Mouse (Mus musculus) hindbrain, embryonic 10.5 days (tissue): ENCODE results near the gene Ush1g. TPM values are rescaled to one million over a fixed set of nuclear protein-coding genes. Genes with fewer than 3 reads are reported as not detected.

Source experiments
- DNase-seq: peaks from one replicate; pipeline ENCODE4 v3.0.0-alpha.2; 2017; ENCODE audit warnings: low spot score
- H3K27ac ChIP-seq: fragments of 300-500 bp; sonication (generic); 2 replicates; pipeline ENCODE4 v1.5.1; 2016; ENCODE audit warnings: mild to moderate bottlenecking, moderate library complexity
- H3K27me3 ChIP-seq: fragments of 300-500 bp; sonication (generic); 2 replicates; pipeline ENCODE4 v1.6.1; 2016; ENCODE audit warnings: mild to moderate bottlenecking; ENCODE audit not compliant: poor library complexity, insufficient read depth, severe bottlenecking
- H3K36me3 ChIP-seq: fragments of 300-500 bp; sonication (generic); 2 replicates; pipeline ENCODE4 v1.6.1; 2016; ENCODE audit warnings: mild to moderate bottlenecking, moderate library complexity
- H3K4me1 ChIP-seq: fragments of 300-500 bp; sonication (generic); replicated peaks from 2 replicates; pipeline ENCODE4 v1.6.1; 2016; ENCODE audit warnings: mild to moderate bottlenecking
- H3K4me3 ChIP-seq: fragments of 300-500 bp; sonication (generic); 2 replicates; pipeline ENCODE4 v1.5.1; 2016; ENCODE audit warnings: mild to moderate bottlenecking, moderate library complexity
- H3K9me3 ChIP-seq: fragments of 300-500 bp; sonication (generic); 2 replicates; pipeline ENCODE4 v1.6.1; 2016; ENCODE audit warnings: mild to moderate bottlenecking, moderate library complexity
- WGBS: fragments of 180-500 bp; shearing (Covaris S2); methylation state at CpG from one replicate; pipeline ENCODE4 v1.1.7; 2016; 5-methylcytosine and 5-hydroxymethylcytosine counted together
- polyA plus RNA-seq: library from polyadenylated mRNA; unstranded; fragments of >200 nt; fragmentation: Nextera tagmentation; extraction: Ambion mirVana; gene quantifications from 2 replicates; pipeline ENCODE4 v1.2.1, GENCODE M21; 2016

The Ush1g gene
- polyA plus RNA-seq, 1 experiment from 2014 or later: 0.10 TPM

DNA sequence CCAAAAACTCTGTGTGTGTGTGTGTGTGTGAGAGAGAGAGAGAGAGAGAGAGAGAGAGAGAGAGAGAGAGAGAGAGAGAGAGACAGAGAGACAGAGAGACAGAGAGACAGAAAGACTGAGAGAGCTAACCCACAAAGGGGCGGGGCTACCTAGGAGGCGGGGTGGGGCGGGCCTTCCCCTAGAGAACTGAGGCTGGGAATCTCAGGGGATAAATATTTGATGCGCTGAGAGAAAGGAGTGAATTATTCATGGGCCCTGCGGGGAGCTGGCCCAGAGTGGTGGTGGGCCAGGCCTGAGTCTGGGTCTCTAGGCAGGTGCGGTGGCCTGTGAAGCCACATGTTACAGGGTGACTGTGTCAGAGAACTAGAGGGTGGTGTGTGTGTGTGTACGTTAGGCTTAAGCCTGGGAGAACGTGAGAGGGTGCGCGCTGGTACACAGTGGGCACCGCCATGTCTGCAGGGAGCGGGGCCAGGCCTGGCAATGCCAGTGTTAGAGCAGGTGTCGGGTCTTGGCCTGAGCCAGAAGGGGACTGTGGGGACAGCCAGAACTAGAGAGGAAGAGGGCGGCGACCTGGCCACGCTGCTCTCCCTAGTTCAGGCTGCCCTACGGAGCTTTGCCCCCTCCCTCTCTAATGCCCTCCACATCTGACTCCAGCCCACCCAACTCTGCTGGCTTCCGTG is 2.0 kb downstream of the Ush1g start:
- H3K36me3 ChIP-seq: no peaks in the 10 kb centered on the region
- DNase-seq: peak; percentile 31
- WGBS: 4% methylated on average over 18 of the region's 18 CpGs
- H3K4me1 ChIP-seq: peaks cover 51% of the 10 kb centered on the region
- peak overlapping the region; percentile 16; the same call in 1 of the 2 replicates for H3K27ac ChIP-seq
- H3K4me3 ChIP-seq: 0 out of 2 replicates have a peak overlapping the region, but pooled peaks have one; percentile 21
- peaks cover 100% of the 10 kb centered on the region for H3K27me3 ChIP-seq
- no peaks in the 10 kb centered on the region for H3K9me3 ChIP-seq

DNA sequence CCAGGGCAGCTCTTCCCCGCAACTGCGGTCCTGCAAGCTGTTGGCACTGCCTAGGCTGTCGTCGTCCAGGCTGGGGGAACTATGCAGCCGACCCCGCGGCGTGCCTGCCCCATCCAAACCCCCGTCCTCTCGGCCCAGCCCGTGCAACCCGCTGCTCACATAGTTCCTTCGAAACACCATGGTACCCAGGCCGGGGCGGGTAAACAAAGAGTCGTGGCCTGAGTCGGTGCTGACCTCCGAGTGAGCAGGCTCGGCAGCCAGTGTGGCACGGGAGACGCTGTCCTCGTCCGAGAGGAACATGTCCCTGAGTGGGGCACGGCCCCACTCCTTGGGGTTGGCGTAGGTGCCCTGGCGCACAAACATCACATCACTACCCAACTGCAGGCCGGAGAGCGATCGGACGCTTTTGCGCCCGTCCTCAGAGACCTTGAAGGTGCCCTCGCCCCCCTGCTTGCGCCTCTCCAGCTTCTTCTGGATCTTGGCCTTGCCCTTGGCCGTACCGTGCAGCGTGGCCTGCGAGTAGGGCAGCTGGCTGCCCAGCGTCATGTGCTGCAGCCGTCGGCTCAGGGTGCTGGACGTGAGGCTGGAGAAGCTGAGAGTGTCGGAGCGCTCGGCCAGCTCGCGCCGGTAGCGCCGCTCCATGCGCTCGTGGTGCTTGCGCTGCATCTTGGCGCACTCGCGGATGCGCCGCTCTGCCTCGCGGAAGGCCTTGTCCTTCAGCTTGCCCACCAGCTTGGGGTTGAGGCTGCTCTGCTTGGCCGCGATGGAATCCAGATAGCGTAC is 3.4 kb downstream of the Ush1g start:
- peak overlapping the region; percentile 32 for H3K4me3 ChIP-seq
- H3K36me3 ChIP-seq: no peaks in the 10 kb centered on the region
- H3K27ac ChIP-seq: 0 out of 2 replicates have a peak overlapping the region, but pooled peaks have one; percentile 2
- H3K9me3 ChIP-seq: no peaks in the 10 kb centered on the region
- 4% methylated on average over 63 of the region's 63 CpGs for WGBS
- peaks cover 48% of the 10 kb centered on the region for H3K4me1 ChIP-seq
- peaks cover 100% of the 10 kb centered on the region for H3K27me3 ChIP-seq
- peak; percentile 35 for DNase-seq

GRCm38 (mm10) chr11:115317204-115317603 is 4.6 kb downstream of the Ush1g start:
- no peaks in the 10 kb centered on the region for H3K9me3 ChIP-seq
- H3K36me3 ChIP-seq: no peaks in the 10 kb centered on the region
- H3K4me3 ChIP-seq: no peak overlapping the region
- no peak for DNase-seq
- no peak overlapping the region for H3K27ac ChIP-seq
- WGBS: 63% methylated on average over 7 of the region's 7 CpGs
- peaks cover 41% of the 10 kb centered on the region for H3K4me1 ChIP-seq
- H3K27me3 ChIP-seq: peaks cover 100% of the 10 kb centered on the region

DNA sequence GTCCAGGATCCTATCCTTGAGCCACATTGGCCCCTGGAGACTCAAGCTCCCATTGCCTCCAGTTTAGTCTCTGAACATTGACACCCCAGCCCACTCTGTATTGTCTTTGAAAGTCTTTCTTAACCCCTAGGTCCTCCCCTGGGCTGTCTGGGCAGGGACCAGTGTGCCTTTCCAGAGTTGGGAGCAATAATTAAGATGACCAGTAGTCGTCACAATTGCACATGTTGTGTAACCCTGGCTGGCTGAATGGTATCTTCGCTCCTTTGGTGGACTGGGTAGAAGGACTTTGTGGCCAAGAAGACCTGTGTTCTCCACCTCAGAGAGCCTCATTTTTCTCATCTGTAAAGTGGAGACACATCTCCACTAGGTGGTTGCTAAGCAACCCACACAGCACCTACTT is 7.6 kb downstream of the Ush1g start:
- peaks cover 75% of the 10 kb centered on the region for H3K27me3 ChIP-seq
- peaks cover 14% of the 10 kb centered on the region for H3K4me1 ChIP-seq
- no peak overlapping the region for H3K4me3 ChIP-seq
- H3K9me3 ChIP-seq: no peaks in the 10 kb centered on the region
- no peaks in the 10 kb centered on the region for H3K36me3 ChIP-seq
- 47% methylated on average over 2 of the region's 2 CpGs for WGBS
- DNase-seq: no peak
- H3K27ac ChIP-seq: no peak overlapping the region

DNA sequence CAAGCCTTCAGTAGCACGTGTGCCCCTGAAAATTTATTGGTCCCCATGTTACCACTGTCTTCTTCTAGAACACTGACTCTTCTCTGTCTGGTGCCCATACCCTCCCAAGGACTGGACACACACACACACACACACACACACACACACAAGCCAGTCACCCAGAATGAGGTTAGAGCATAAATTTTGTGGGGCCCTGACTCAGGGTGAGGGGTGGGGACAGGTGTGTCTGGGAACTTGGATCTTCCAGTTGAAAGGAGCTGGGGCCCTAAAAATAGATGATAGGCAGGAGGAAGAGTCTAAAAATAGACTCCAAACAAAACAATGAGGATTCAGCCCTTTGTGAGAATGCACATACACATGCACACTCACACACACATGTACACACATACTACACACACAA is 13.1 kb downstream of the Ush1g start:
- Histone ChIP-seq H3K27ac (no peak overlapping the region), H3K4me3 (no peak overlapping the region), H3K4me1 (peaks cover 13% of the 10 kb centered on the region), H3K27me3 (peaks cover 60% of the 10 kb centered on the region), H3K36me3 (no peaks in the 10 kb centered on the region), H3K9me3 (no peaks in the 10 kb centered on the region)
- WGBS: 77% methylated on average over 1 of the region's 1 CpGs
- no peak for DNase-seq

DNA sequence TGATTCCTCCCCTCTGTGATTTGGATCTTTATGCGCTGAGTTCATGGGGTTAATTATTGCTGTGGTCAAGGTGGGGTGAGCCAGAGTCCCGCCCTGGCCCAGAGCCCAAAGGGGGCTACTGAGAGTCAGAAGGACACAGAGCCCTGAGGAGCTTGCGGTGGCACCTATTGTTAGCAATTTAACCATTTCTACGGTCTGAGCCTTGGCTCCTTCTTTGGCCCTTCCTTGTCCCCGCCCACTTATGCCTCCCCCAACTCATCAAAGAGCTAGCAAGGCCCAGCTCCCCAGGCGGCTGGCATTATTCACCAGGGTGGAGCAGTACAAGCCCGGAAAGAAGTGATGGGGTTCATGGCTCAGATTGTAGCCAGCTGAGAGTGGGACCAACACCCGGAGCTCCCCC is 15.0 kb downstream of the Ush1g start, which contains the start of gene Otop2:
Otop2 (plus strand) TSS at position 301 of the 400 bp plus-strand sequence.
- Histone ChIP-seq H3K27ac (peak within 1 kb of the TSS; percentile 43; the same call in 1 of the 2 replicates), H3K4me3 (no peak within 1 kb of the TSS), H3K9me3 (no peaks in the 10 kb centered on the region), H3K36me3 (no peaks in the 10 kb centered on the region), H3K4me1 (peaks cover 13% of the 10 kb centered on the region), H3K27me3 (peaks cover 42% of the 10 kb centered on the region)
- WGBS: 13% methylated on average over 8 of the region's 8 CpGs
- DNase-seq: no peak

DNA sequence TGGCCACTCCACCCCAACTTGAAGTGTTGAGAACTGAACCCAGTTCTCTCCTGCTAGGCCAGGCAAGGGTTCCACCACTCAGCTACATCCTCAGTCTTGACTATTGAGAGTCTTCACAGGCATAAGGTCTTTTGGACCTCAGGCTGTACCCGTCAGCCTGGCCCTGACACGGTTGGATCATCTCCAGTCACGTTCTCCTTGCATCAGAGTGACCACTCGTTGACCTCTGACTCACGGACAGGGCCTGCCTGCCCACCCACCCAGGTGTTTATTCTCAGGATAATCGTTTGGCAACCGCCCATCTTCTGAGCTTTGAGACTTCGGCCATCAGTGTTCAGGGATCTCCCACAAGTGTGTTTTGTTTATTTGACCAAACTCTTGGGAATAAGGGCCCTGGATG is 18.7 kb downstream of the Ush1g start:
- H3K4me3 ChIP-seq: no peak overlapping the region
- DNase-seq: no peak
- H3K4me1 ChIP-seq: peaks cover 13% of the 10 kb centered on the region
- no peaks in the 10 kb centered on the region for H3K36me3 ChIP-seq
- no peak overlapping the region for H3K27ac ChIP-seq
- H3K9me3 ChIP-seq: peaks cover 3% of the 10 kb centered on the region
- 79% methylated on average over 8 of the region's 8 CpGs for WGBS
- peaks cover 51% of the 10 kb centered on the region for H3K27me3 ChIP-seq

GRCm38 (mm10) chr11:115301351-115301750 is 20.5 kb downstream of the Ush1g start:
- no peak for DNase-seq
- peaks cover 3% of the 10 kb centered on the region for H3K9me3 ChIP-seq
- 85% methylated on average over 2 of the region's 2 CpGs for WGBS
- H3K4me3 ChIP-seq: no peak overlapping the region
- no peak overlapping the region for H3K27ac ChIP-seq
- peaks cover 51% of the 10 kb centered on the region for H3K27me3 ChIP-seq
- H3K4me1 ChIP-seq: peaks cover 13% of the 10 kb centered on the region
- H3K36me3 ChIP-seq: no peaks in the 10 kb centered on the region

- 86% methylated on average over 4 of the region's 4 CpGs for whole genome bisulfite sequencing
- Histone ChIP-seq H3K27me3 (peaks cover 51% of the 10 kb centered on the region), H3K36me3 (no peaks in the 10 kb centered on the region), H3K4me3 (no peak overlapping the region), H3K27ac (no peak overlapping the region), H3K9me3 (peaks cover 3% of the 10 kb centered on the region), H3K4me1 (peaks cover 12% of the 10 kb centered on the region)
- DNase-seq: no peak
Observed at GRCm38 (mm10) chr11:115300745-115301144, 21.1 kb downstream of the Ush1g start.

DNA sequence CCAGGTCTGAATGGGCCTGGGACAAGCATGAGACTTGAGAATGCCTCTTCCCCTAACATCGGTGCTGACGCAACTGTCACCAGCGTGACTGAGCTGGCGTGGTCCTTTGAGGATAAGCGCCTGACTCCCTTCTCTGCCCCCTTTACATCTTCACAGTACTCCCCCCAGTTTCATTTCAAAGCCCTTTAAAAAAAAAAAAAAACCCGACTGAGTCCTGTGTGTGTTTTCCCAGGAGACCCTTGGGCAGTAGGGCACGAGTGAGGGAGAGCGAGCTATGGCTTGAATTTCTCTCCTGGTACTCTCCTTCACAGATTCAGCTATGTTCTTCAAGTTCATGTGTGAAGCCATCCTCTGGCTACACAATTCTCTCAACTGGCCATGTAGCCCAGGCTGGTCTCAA is 23.7 kb downstream of the Ush1g start:
- DNase-seq: no peak
- Histone ChIP-seq H3K27me3 (peaks cover 43% of the 10 kb centered on the region), H3K9me3 (peaks cover 3% of the 10 kb centered on the region), H3K36me3 (no peaks in the 10 kb centered on the region), H3K27ac (no peak overlapping the region), H3K4me1 (peaks cover 16% of the 10 kb centered on the region), H3K4me3 (no peak overlapping the region)
- WGBS: 62% methylated on average over 8 of the region's 8 CpGs

- peak; percentile 50 for DNase-seq
- peaks cover 22% of the 10 kb centered on the region for H3K4me1 ChIP-seq
- peak within 1 kb of the TSS; percentile 81 for H3K27ac ChIP-seq
- H3K9me3 ChIP-seq: peaks cover 3% of the 10 kb centered on the region
- H3K36me3 ChIP-seq: no peaks in the 10 kb centered on the region
- WGBS: under 1% methylated on average over 44 of the region's 44 CpGs
- peaks cover 43% of the 10 kb centered on the region for H3K27me3 ChIP-seq
- H3K4me3 ChIP-seq: peak within 1 kb of the TSS; percentile 64
Observed at GRCm38 (mm10) chr11:115297214-115297826, 24.5 kb downstream of the Ush1g start, which contains the start of gene Fads6. Fads6 (minus strand) TSS chr11:115297663.

DNA sequence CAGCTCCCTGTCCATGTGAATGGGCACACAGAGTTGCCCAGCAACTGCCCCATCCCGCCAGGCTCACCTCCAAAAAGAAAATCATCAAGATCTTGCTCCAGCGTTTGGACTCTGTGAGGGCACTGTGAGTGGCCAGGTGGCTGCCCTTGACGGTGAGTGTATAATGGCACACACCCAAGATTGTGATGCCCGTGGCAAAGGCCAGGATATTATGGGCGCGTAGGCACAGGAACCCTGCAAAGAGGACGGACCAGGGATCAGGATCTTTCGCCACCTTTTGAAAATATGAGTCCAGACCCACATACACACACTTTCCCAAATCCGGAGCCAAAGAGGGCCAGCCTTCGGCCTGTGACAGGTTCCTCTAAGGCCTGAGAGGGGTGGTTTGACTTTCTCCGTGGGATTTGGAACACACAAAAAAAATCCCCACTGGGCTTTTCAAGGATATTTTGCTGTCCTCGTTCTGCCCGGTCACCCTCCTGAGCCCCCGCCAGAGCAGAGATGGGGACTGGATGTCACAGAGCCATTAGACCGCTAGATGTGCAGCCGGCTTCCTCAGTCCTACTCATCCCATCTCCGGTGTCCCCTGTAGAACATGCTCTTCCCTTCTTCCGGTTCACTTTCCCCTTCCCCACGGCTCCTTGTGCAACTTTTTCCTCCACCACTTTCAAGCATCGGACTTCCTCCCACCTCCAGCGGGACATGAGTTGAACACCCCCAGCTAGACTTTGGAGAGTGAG is 25.2 kb downstream of the Ush1g start:
- H3K27me3 ChIP-seq: peaks cover 43% of the 10 kb centered on the region
- H3K27ac ChIP-seq: peak overlapping the region; percentile 81
- peaks cover 28% of the 10 kb centered on the region for H3K4me1 ChIP-seq
- DNase-seq: no peak
- H3K4me3 ChIP-seq: peak overlapping the region; percentile 64
- WGBS: 58% methylated on average over 21 of the region's 21 CpGs
- peaks cover 3% of the 10 kb centered on the region for H3K9me3 ChIP-seq
- no peaks in the 10 kb centered on the region for H3K36me3 ChIP-seq
